Mouse (Mus musculus): ENCODE measurements around the gene Myo18a.

The Myo18a gene

DNA sequence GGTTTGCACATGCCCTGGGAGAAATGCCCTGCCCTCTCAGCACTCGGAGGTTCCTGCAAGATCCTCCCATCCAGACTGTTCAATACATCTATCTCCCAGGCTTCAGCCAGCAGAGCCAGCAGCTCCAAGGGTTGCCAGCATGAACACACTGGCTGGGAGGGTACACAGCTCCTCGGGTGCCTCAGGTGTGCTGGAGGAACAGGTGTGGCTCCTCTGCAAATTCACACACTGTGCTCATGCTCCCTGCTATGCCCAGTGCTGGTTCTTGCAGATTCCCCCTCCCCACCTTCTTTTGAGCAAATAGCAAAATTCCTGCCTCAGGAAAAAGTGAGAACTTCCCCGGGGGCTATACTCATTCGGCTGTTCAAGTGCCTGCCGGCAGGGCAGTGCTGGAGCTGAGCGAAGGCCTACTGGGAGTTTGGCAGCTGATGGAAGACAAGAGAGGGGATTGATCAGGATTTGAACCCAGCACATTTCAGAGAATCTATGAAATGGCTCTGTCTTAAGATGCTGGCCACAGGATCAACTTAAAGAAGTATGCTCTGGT, 111.7 kb downstream of the Myo18a start:
- DNase-seq = no peak

- no peak for DNase-seq
These were observed 112.2 kb downstream of the Myo18a start for GRCm38 (mm10) chr11:77875269-77875668.

GRCm38 (mm10) chr11:77875847-77876759, 113.1 kb downstream of the Myo18a start:
- no peak for DNase-seq

DNA sequence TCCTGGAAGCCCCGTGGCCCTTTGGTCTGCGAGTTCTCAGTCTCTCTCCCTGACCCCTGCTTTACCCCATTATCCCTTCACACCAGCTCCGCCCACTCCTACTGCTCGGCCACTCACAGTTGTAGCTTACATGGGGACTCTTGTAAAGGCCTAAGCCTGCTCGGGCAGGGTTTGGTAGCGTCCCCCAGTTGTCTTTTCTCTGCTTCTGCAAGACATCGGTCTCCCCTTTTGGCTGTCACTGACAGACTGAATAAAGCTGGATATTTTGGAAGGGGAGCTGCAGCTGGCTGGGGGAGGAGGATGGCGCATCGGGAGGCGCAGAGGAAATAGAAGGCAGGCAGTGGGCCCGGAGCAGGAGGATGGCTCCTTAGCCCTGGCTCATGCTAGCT, 113.7 kb downstream of the Myo18a start:
- no peak for DNase-seq

DNA sequence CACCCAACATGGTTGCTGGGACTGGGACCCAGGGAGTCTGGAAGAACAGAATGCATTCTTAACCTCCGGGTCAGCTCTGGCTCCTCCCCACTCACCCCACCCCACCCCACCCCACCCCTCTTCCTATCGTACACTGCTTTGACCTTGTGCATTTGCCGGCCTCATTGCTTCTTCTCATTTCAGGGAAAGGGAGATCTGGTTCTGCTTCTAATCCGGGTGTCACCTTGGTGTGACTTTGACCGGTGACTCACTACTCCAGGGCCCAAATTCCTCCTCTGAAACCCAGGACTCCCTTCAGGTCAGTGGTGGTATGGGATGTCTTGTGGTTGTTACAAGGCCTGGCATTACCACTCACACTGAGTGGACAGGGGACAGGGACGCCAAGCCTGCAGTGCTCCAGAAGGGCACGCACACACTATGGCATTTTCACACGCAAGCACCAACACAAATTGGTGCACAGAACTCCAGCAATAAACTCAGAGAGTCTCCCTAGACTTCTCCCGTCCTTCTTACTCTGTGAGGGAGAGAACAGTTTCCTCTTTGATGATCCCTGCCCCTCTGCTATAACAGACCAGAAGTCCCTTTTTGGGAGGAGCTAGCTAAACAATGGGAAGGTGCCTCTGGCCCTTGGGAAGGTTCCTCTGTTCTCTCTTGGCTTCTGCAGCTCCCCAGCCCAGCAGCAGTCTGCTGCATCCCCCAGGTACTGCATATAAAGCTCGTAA, 121.6 kb downstream of the Myo18a start:
- DNase-seq = no peak

- no peak for DNase-seq
These were observed 122.2 kb downstream of the Myo18a start for GRCm38 (mm10) chr11:77885246-77885575.

DNA sequence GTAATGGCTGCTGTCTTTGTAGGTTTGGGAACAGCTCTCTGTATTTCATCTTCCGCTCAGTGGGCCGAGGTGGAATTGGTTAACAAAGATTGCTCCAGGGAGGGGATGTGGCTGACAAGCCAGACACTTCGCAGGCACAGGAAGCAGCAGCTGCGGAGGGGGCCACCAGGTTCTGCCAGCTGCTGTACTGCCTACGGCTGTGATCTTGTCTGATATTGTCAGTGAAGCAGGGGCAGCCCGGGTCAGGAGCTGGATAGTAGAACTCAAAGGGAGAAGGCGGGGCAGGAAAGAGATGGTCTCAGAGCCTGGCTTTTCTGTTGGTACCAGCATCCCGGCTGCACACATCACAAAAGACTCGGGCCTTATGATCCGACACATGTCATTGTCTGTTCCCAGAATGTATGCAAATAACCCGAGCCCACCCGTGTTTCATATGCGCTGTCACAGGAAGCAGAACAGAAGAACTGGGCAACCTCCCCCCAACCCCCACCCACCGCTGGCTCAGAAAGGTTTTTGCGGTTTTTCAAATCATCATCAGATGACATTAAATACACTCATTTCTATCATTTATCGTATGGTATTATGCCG, 124.4 kb downstream of the Myo18a start:
- no peak for DNase-seq

DNA sequence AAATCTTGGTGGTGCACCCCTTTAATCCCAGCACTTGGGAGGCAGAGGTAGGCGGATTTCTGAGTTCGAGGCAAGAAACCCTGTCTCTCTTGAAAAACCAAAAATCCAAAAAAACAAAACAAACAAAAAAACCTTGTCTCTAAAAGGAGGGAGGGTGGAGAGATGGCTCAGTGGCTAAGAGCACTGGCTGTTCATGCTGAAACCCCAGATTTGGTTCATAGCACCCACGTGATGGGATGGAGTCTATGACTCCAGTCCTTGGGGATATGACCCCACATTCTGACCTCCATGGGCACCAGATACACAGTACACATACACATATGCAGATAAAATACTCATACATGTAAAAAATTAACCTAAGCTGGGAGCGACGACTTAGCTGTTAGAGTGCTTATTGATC, 125.8 kb downstream of the Myo18a start:
- DNase-seq = no peak

GRCm38 (mm10) chr11:77889484-77889883, 126.4 kb downstream of the Myo18a start:
- DNase-seq = no peak

DNA sequence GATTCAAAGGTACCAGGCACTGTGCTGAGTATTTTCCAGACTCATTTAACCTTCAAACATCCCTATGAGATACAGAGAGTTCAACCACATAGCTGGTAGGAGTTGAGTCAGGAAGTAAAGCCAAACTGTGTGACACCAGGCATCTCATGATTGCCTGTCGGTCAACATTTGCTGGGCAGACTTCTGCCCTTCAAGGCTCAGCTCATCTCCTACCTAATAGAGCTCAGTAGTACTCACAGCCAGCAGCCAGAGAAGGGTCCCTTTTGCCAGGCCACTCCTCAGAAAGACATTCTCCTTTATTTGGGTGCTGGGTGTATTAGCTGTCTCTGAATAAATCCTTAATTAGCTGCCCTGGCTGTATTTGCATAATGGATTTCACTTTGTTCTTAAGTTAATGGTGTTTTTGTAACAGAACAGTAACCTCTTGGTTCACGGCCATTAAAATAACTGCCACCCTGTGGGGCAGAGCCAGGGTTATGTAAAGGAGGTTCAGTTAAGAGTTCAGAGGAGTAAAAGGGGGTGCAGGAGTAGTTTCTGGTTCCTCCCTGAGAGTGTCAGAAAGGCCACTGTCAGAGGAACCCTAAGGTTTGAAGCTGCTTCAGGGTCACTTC, 127.7 kb downstream of the Myo18a start:
- DNase-seq = no peak

DNA sequence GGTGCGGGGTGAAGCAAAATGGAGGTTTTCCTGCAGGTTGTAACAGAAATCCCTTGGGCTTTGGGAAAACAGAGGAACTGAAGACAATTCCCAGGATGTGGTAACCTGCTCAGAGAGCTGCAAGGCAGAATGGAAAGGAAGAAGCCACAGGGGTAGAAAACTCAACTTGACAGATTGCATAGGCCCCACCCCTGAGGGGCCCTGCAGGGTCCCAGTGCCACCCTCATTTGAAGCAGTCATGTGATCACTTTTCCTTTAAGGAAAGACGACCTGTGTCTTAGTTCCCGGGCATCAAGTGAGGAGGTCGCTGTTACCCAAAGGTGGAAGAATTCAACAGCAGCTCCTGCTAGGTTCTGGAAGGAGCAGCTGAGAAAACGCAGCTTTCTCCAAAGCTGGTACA, 129.8 kb downstream of the Myo18a start:
- DNase-seq = no peak

GRCm38 (mm10) chr11:77893283-77893682, 130.2 kb downstream of the Myo18a start:
- no peak for DNase-seq

DNA sequence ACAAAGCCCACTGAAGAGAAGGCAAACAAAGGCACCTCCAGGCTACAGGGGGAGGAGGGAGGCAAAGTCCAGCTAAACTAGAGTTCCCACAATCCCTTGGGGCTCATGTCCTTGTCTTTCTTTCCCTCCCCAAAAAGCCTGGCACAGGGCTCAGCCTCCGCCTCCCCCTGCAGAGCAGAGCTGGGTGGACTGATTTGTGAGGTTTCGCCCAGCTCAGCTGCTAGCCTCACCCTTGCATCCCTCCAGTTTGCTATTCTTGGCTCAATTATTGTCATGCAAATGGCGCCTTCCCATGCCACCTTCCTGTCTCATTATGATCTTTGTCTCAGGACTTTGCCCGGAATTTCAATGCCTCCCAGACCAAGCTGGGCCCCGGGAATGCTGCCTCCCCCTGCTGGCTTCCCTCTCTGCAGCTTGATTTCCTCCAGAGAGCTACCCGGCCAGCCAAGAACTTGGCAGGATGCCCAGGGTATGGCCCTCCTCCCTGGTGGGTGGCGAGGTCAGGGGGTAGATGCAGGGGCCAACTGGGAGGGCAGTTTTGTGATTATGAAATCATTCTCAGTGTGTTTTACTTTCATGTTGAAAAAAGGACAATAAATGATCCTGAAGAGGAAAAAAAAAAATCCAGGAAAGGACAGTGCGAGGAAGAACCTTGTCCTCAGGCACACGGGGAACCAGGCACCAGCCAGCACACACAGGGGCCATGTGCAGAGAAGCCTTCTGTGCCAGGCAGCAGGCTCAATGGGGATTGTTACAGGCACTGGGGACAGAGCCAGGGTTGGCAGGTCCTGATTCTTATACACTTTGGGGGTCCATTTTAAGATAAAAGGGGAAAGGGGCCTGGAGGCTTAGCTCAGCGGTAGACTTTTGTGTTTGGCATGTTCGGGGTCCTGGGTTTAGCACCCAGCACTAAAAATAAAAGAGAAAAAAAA, 131.0 kb downstream of the Myo18a start, which contains the start of gene Pipox:
Pipox (minus strand) TSS at position 310 of the 932 bp plus-strand sequence.
- DNase-seq = peak; percentile 86

GRCm38 (mm10) chr11:77894967-77895366, 131.9 kb downstream of the Myo18a start:
- DNase-seq = no peak

- DNase-seq = no peak
These were observed 133.0 kb downstream of the Myo18a start for GRCm38 (mm10) chr11:77896011-77896410.

DNA sequence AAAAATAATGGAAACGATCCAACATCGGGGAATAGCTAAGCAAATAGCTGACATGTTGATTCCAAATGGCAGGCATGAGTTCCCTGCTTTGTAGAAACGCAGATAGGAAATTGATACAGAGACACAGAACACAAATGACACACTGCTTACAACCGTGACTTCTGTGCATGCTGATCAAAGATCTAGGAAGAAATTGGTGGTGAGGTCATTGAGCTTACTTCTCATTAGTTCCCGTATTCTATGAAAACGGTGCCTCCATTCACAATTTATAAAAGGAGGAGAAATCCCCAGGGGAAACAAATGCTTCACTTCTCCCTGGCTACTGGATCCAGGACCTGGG, 133.4 kb downstream of the Myo18a start:
- DNase-seq = no peak

DNA sequence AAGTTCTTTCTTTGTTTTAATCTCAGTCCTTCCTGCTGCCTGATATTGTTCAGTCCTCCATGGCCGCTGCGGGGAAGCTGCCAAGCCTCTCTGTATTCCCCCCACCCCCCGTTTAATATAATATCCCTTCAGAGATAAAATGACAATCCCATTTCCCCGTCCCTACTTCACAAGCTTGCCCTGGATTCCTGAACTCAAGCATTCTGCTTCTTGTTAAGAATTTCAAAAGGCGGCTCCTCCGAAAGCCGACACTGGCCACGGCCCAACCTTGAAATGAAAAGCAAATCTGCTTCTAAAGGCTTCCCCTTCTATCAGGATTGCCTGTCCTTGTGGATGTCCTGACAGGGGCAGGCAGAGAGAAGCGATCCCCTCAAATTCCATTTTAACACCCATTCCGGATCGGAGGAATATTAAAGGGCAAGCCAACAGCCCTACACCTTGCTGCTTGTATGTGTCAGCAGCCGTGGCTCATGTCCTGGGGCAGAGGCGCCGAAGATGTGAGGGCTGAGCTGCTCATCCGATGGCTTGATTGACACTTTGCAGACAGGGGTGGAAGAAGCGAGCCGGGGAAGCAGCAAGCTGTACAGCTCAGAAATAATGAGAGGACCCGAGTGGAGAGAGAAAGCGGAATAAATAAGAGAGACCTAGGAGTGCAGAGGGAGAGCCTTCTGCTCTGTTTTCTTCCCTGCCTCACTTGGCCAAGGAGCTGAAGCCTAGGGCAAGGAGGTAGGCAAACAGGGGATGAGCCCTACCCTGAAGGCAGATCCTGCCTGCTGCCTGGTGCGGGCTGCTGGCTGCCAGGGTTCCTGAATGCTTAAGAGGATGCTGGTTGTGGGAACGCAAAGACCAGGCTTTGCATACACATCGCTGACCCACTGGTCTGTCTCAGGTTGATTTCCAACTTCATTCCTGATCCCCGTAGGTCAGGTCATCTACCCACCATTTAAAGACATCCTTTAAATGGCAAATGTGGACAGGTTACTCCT, 134.1 kb downstream of the Myo18a start:
- no peak for DNase-seq

- no peak for DNase-seq
These were observed 137.1 kb downstream of the Myo18a start for GRCm38 (mm10) chr11:77900187-77900586.

GRCm38 (mm10) chr11:77900696-77901095, 137.7 kb downstream of the Myo18a start:
- DNase-seq = no peak

GRCm38 (mm10) chr11:77901366-77901765, 138.3 kb downstream of the Myo18a start:
- DNase-seq = no peak
